Mouse (Mus musculus) neural tube, embryonic 14.5 days (tissue): ENCODE results near the gene Olfr63. TPM values are rescaled to one million over a fixed set of nuclear protein-coding genes. Genes with fewer than 3 reads are reported as not detected.

Source experiments
- polyA plus RNA-seq: library from polyadenylated mRNA; unstranded; fragments of >200 nt; fragmentation: Nextera tagmentation; extraction: Ambion mirVana; gene quantifications from 2 replicates; pipeline ENCODE4 v1.2.1, GENCODE M21; 2014

The Olfr63 gene
- polyA plus RNA-seq, 1 experiment from 2014 or later: not detected

Other genes with a start within 250 kb of the Olfr63 start
- 33.6 and 34.4 TPM in 2 replicates for gene Zfp763, start 231.3 kb upstream of the Olfr63 start, polyA plus RNA-seq
- gene 4921501E09Rik, start 196.6 kb upstream of the Olfr63 start, polyA plus RNA-seq: not detected in 2 replicates
- gene Zfp563, start 175.4 kb upstream of the Olfr63 start, polyA plus RNA-seq: 23.0 and 30.1 TPM in 2 replicates
- 0.76 and 0.90 TPM in 2 replicates for gene Morc2b, start 125.0 kb upstream of the Olfr63 start, polyA plus RNA-seq
- gene Olfr55, start 96.2 kb upstream of the Olfr63 start, polyA plus RNA-seq: 0.12 TPM in 2 replicates
- gene Olfr239, start 73.4 kb upstream of the Olfr63 start, polyA plus RNA-seq: not detected in 2 replicates
- 0.05 and 0.08 TPM in 2 replicates for gene Olfr1564, start 43.0 kb upstream of the Olfr63 start, polyA plus RNA-seq
- gene Zfp955a, start 9.5 kb upstream of the Olfr63 start, polyA plus RNA-seq: 27.9 and 28.2 TPM in 2 replicates
- gene Zfp955b, start 24.9 kb downstream of the Olfr63 start, polyA plus RNA-seq: 18.5 and 20.3 TPM in 2 replicates
- gene Zfp81, start 94.2 kb downstream of the Olfr63 start, polyA plus RNA-seq: 19.3 and 22.9 TPM in 2 replicates
- 14.4 and 15.9 TPM in 2 replicates for gene Zfp101, start 130.0 kb downstream of the Olfr63 start, polyA plus RNA-seq
- gene Actl9, start 168.2 kb downstream of the Olfr63 start, polyA plus RNA-seq: not detected in 2 replicates